Mouse (Mus musculus) retina, postnatal 7 days (tissue): ENCODE data around the gene Adprh.
"Not testable (repeated sequence)": the region's sequence is repeated elsewhere in the genome, so short reads cannot be mapped to it uniquely, and the experiment has no call there.

ENCODE experiments used
- DNase-seq: peaks from one replicate; pipeline ENCODE4 v3.0.0-alpha.2; 2012; ENCODE audit warnings: low read depth, low spot score

Gene Adprh

GRCm38 (mm10) chr16:38452442-38453202 lies at the start of gene Adprh:
TSS of gene Adprh (minus strand) at chr16:38452703.
- DNase-seq = peak; percentile 76

- no peak for DNase-seq
These were observed 44.2 kb upstream of the Adprh start for GRCm38 (mm10) chr16:38496604-38497140.

- DNase-seq = no peak
These were observed 41.4 kb upstream of the Adprh start for GRCm38 (mm10) chr16:38493890-38494289.

- DNase-seq = no peak
These were observed 40.0 kb upstream of the Adprh start for GRCm38 (mm10) chr16:38492551-38492950.

GRCm38 (mm10) chr16:38483582-38484309 lies 31.2 kb upstream of the Adprh start:
- no peak for DNase-seq

GRCm38 (mm10) chr16:38482780-38483562 lies 30.5 kb upstream of the Adprh start:
- no peak for DNase-seq

GRCm38 (mm10) chr16:38481327-38481726 lies 28.8 kb upstream of the Adprh start:
- DNase-seq = no peak

GRCm38 (mm10) chr16:38478296-38478695 lies 25.8 kb upstream of the Adprh start:
- DNase-seq = no peak

GRCm38 (mm10) chr16:38477241-38477608 lies 24.7 kb upstream of the Adprh start:
- not testable (repeated sequence) for DNase-seq

- DNase-seq = no peak
These were observed 24.1 kb upstream of the Adprh start for GRCm38 (mm10) chr16:38476312-38477240.

- no peak for DNase-seq
These were observed 23.3 kb upstream of the Adprh start for GRCm38 (mm10) chr16:38475681-38476311.

GRCm38 (mm10) chr16:38474677-38475286 lies 22.3 kb upstream of the Adprh start:
- DNase-seq = no peak

GRCm38 (mm10) chr16:38473661-38474060 lies 21.2 kb upstream of the Adprh start:
- DNase-seq = no peak

GRCm38 (mm10) chr16:38472507-38472873 lies 20.0 kb upstream of the Adprh start:
- DNase-seq = no peak

GRCm38 (mm10) chr16:38471697-38472506 lies 19.4 kb upstream of the Adprh start:
- no peak for DNase-seq

- DNase-seq = no peak
These were observed 16.9 kb upstream of the Adprh start for GRCm38 (mm10) chr16:38469437-38469836.

GRCm38 (mm10) chr16:38468706-38469018 lies 16.2 kb upstream of the Adprh start:
- no peak for DNase-seq

- no peak for DNase-seq
These were observed 15.6 kb upstream of the Adprh start for GRCm38 (mm10) chr16:38467917-38468705.
